7 mouse cellular contexts compared by ENCODE assay signal in genomic region chr4:141213770-141214336, GRCm38 (mm10). TPM values are rescaled to one million over a fixed set of nuclear protein-coding genes. Genes with fewer than 3 reads are reported as not detected.
A peak's percentile ranks its signal among the peaks of the same experiment; 100 is the strongest.
DNase-seq lines count a peak whose midpoint lies in the region; ATAC-seq and TF ChIP-seq lines count a peak whose summit lies in the region.

TSS of gene Rsg1 (plus strand) at chr4:141213956.

- no peaks in the 10 kb centered on the region for H3K27me3 ChIP-seq in embryonic facial prominence, embryonic 11.5 days (ENCODE audit: control insufficient read depth, insufficient read depth, low read length)
- H3K27me3 ChIP-seq in kidney, adult 2 months (replicated peaks; ENCODE audit: control insufficient read depth, insufficient read depth, low read length), result no peaks in the 10 kb centered on the region
- H3K27me3 ChIP-seq in limb, embryonic 12.5 days, result no peaks in the 10 kb centered on the region
- no peaks in the 10 kb centered on the region for H3K27me3 ChIP-seq in midbrain, embryonic 15.5 days (replicated peaks)
- no peaks in the 10 kb centered on the region for H3K27me3 ChIP-seq in spleen, adult 2 months (ENCODE audit: control insufficient read depth, insufficient read depth, low read length)

- DNase-seq in adrenal gland, postnatal 14 days, result peak; percentile 95
- DNase-seq in embryonic facial prominence, embryonic 11.5 days (ENCODE audit: low spot score), result peak; percentile 98
- DNase-seq in heart, adult 18-20 months, result peak; percentile 95 to 98
- DNase-seq in kidney, adult 2 months, result peak; percentile 97
- DNase-seq in spleen, adult 2 months (ENCODE audit: low read depth in 1 of 2, low spot score in 2 of 2), result peak; percentile 81 to 94

- H3K27ac ChIP-seq in embryonic facial prominence, embryonic 11.5 days (replicated peaks; ENCODE audit: low read depth, low read length), result no peak within 1 kb of the TSS
- H3K27ac ChIP-seq in kidney, adult 2 months (ENCODE audit: insufficient read depth, low read depth, low read length), result no peak within 1 kb of the TSS; the same call in 1 of the 2 replicates
- H3K27ac ChIP-seq in limb, embryonic 12.5 days, result peak within 1 kb of the TSS; percentile 73; the same call in 1 of the 2 replicates
- peak within 1 kb of the TSS; percentile 77 for H3K27ac ChIP-seq in midbrain, embryonic 15.5 days
- H3K27ac ChIP-seq in spleen, adult 2 months (ENCODE audit: insufficient read depth, low read length), result peak within 1 kb of the TSS; percentile 14; the same call in 1 of the 2 replicates

- TF ChIP-seq CTCF in kidney, adult 2 months (conservative IDR thresholded peaks at IDR 0.05; ENCODE audit: insufficient read depth, insufficient read length, low read depth, low read length), result no peak
- TF ChIP-seq CTCF in spleen, adult 2 months (IDR thresholded peaks at IDR 0.05; ENCODE audit: extremely low read depth, insufficient read depth, insufficient read length, insufficient replicate concordance), result no peak

- H3K4me2 ChIP-seq in embryonic facial prominence, embryonic 11.5 days (ENCODE audit: low read depth, low read length), result peak within 1 kb of the TSS; percentile 84
- peak within 1 kb of the TSS; percentile 94 for H3K4me2 ChIP-seq in limb, embryonic 12.5 days
- peak within 1 kb of the TSS; percentile 93 for H3K4me2 ChIP-seq in midbrain, embryonic 15.5 days

- H3K9me3 ChIP-seq in embryonic facial prominence, embryonic 11.5 days (replicated peaks; ENCODE audit: control insufficient read depth, low read length), result no peaks in the 10 kb centered on the region
- no peaks in the 10 kb centered on the region for H3K9me3 ChIP-seq in limb, embryonic 12.5 days
- no peaks in the 10 kb centered on the region for H3K9me3 ChIP-seq in midbrain, embryonic 15.5 days

- no peaks in the 10 kb centered on the region for H3K36me3 ChIP-seq in embryonic facial prominence, embryonic 11.5 days (replicated peaks; ENCODE audit: control insufficient read depth, insufficient read depth, low read depth, low read length)
- no peaks in the 10 kb centered on the region for H3K36me3 ChIP-seq in kidney, adult 2 months (ENCODE audit: control insufficient read depth, insufficient read depth, low read length)
- 0 out of 2 replicates have a peak, but pooled peaks cover 7% of the 10 kb centered on the region for H3K36me3 ChIP-seq in limb, embryonic 12.5 days
- no peaks in the 10 kb centered on the region for H3K36me3 ChIP-seq in midbrain, embryonic 15.5 days (replicated peaks)
- H3K36me3 ChIP-seq in spleen, adult 2 months (ENCODE audit: control insufficient read depth, insufficient read depth, low read length), result no peaks in the 10 kb centered on the region

- peak within 1 kb of the TSS; percentile 70 for H3K9ac ChIP-seq in embryonic facial prominence, embryonic 11.5 days (replicated peaks; ENCODE audit: low read length)
- peak within 1 kb of the TSS; percentile 66 for H3K9ac ChIP-seq in limb, embryonic 12.5 days (replicated peaks)
- H3K9ac ChIP-seq in midbrain, embryonic 15.5 days, result peak within 1 kb of the TSS; percentile 71

- ATAC-seq in embryonic facial prominence, embryonic 11.5 days (replicated peaks; ENCODE audit: insufficient number of reproducible peaks, low FRiP score, low TSS enrichment, low read depth), result peak; percentile 61
- peak; percentile 69 for ATAC-seq in limb, embryonic 12.5 days (ENCODE audit: insufficient number of reproducible peaks, insufficient read depth, low FRiP score, low TSS enrichment, low read depth)
- ATAC-seq in midbrain, embryonic 15.5 days (replicated peaks), result peak; percentile 76

- TF ChIP-seq POLR2A in kidney, adult 2 months (IDR thresholded peaks at IDR 0.05; ENCODE audit: low read depth, low read length), result no peak
- TF ChIP-seq POLR2A in spleen, adult 2 months (IDR thresholded peaks at IDR 0.05; ENCODE audit: low read depth, low read length), result no peak

- H3K4me3 ChIP-seq in embryonic facial prominence, embryonic 11.5 days (ENCODE audit: low read depth, low read length), result peak within 1 kb of the TSS; percentile 51
- peak within 1 kb of the TSS; percentile 62 for H3K4me3 ChIP-seq in kidney, adult 2 months (ENCODE audit: insufficient read depth, low read depth, low read length)
- H3K4me3 ChIP-seq in limb, embryonic 12.5 days (replicated peaks), result peak within 1 kb of the TSS; percentile 51
- H3K4me3 ChIP-seq in midbrain, embryonic 15.5 days, result peak within 1 kb of the TSS; percentile 63
- H3K4me3 ChIP-seq in spleen, adult 2 months (ENCODE audit: extremely low read depth, insufficient read depth, insufficient read length), result peak within 1 kb of the TSS; percentile 61

- WGBS in embryonic facial prominence, embryonic 11.5 days, result under 1% methylated on average over 24 of the region's 24 CpGs
- WGBS in kidney, adult 2 months, result 1% methylated on average over 24 of the region's 24 CpGs
- under 1% methylated on average over 24 of the region's 24 CpGs for WGBS in limb, embryonic 12.5 days
- WGBS in midbrain, embryonic 15.5 days, result under 1% methylated on average over 24 of the region's 24 CpGs
- WGBS in spleen, adult 2 months, result under 1% methylated on average over 24 of the region's 24 CpGs

- H3K4me1 ChIP-seq in embryonic facial prominence, embryonic 11.5 days (ENCODE audit: control insufficient read depth, insufficient read depth, low read length), result no peaks in the 10 kb centered on the region
- H3K4me1 ChIP-seq in kidney, adult 2 months (ENCODE audit: control insufficient read depth, insufficient read depth, low read length), result no peaks in the 10 kb centered on the region
- H3K4me1 ChIP-seq in limb, embryonic 12.5 days (replicated peaks), result peaks cover 12% of the 10 kb centered on the region
- peaks cover 15% of the 10 kb centered on the region for H3K4me1 ChIP-seq in midbrain, embryonic 15.5 days
- H3K4me1 ChIP-seq in spleen, adult 2 months (ENCODE audit: control insufficient read depth, insufficient read depth, insufficient read length), result peaks cover 2% of the 10 kb centered on the region; the same call in 1 of the 2 replicates

RNA-seq across cellular contexts. Expression of gene Rsg1, which starts in this region (rescaled TPM):
- total RNA-seq in adrenal gland, postnatal 14 days (2021), result 1.1 and 1.8 TPM in 2 replicates
- polyA plus RNA-seq in embryonic facial prominence, embryonic 11.5 days (2014; fragmentation: Nextera tagmentation; extraction: Ambion mirVana), result 6.2 and 6.8 TPM in 2 replicates
- total RNA-seq in heart, adult 18-20 months (2021), result 1 to 10 TPM in 1 of 2 experiments, under 1 TPM in 1; 0.52 to 1.2 TPM
- 1.2 and 1.6 TPM in 2 replicates for polyA plus RNA-seq in kidney, adult 2 months (2012; rRNA removed)
- 6.7 and 7.1 TPM in 2 replicates for polyA plus RNA-seq in limb, embryonic 12.5 days (2016; fragmentation: Nextera tagmentation; extraction: Ambion mirVana)
- 8.7 and 9.9 TPM in 2 replicates for polyA plus RNA-seq in midbrain, embryonic 15.5 days (2015; fragmentation: Nextera tagmentation; extraction: Ambion mirVana)
- 0.83 and 2.9 TPM in 2 replicates for polyA plus RNA-seq in spleen, adult 2 months (2012; rRNA removed)

Comparison
In these comparisons a context has a peak if more than half of its experiments do, and no peak if none do; other contexts are left out.
1. H3K27ac ChIP-seq: peak in limb, embryonic 12.5 days (single experiment), midbrain, embryonic 15.5 days (single experiment) and spleen, adult 2 months (single experiment); none in embryonic facial prominence, embryonic 11.5 days (single experiment) and kidney, adult 2 months (single experiment).
2. Peak in every context shown above with its lines, with median percentiles within 50 percentile points of each other: DNase-seq, ATAC-seq, H3K4me2 ChIP-seq, H3K4me3 ChIP-seq and H3K9ac ChIP-seq.